Mouse (Mus musculus) Patski (cell line): ENCODE results near the gene Gm9922. TPM values are rescaled to one million over a fixed set of nuclear protein-coding genes. Genes with fewer than 3 reads are reported as not detected.

Experiments used
- ATAC-seq: fragments of 100-300 bp; one replicate; pipeline ENCODE4 v1.8.0; 2021
- CTCF ChIA-PET: fragments of 350-600 bp; sonication (Branson Sonifier 250); formaldehyde crosslinking; loops from one replicate; lab custom pipeline; 2022; ENCODE audit warnings: inconsistent platforms; lab: Charles Lee
- POLR2A ChIA-PET: fragments of 350-600 bp; sonication (Branson Sonifier 250); formaldehyde crosslinking; loops from one replicate; lab custom pipeline; 2022; ENCODE audit warnings: antibody characterized with exemption, inconsistent platforms; lab: Charles Lee
- DNase-seq: peaks from one replicate; pipeline ENCODE4 v3.0.0-alpha.2; 2011; ENCODE audit warnings: low read depth, low spot score
- H3K27me3 ChIP-seq: fragments of 371-371 bp; one replicate; pipeline ENCODE4 v1.5.1; 2021
- CTCF ChIP-seq: fragments of 100-300 bp; IDR thresholded peaks from one replicate; pipeline ENCODE4 v1.5.1; 2021
- in situ Hi-C: fragments of 300-500 bp; cut with MboI; formaldehyde crosslinking; loops from 3 replicates; pipeline ENCODE4 v1.11.1; 2018; ENCODE audit warnings: low pct_unique_long_range_greater_than_20kb, mixed read lengths
- polyA plus RNA-seq: library from polyadenylated mRNA; unstranded; gene quantifications from one replicate; pipeline ENCODE4 v1.2.3, GENCODE M21; 2021

The Gm9922 gene
- polyA plus RNA-seq, 1 experiment from 2014 or later = 3.2 TPM

DNA sequence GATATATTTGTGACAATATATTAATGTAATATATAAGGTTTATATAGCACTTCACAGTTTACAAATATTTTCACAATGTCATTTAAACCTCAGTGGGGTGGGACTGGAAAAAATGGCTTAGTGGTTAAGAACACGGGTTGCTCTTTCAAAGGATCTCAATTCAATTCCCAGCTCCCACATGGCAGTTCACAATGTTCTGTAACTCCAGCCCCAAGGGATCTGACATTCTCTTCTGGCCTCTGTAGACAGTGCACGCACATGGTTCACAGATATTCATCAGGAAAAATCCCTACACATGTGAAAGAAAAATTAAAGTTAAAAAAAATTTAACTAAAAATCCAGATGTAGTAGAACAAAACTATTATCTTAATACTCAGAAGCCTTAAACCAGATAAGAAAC, 41.2 kb downstream of the Gm9922 start:
- in situ Hi-C loops = no loop called here
- no peak for DNase-seq
- no peak for ATAC-seq
- H3K27me3 ChIP-seq = no peaks in the 10 kb centered on the region
- TF ChIP-seq CTCF = no peak
- ChIA-PET CTCF (interaction anchor here (1.5 kb wide), 1 partner anchor 9 kb away, joined by 3 read pairs; no protein-coding TSS in a partner anchor), POLR2A (no interaction called here)

DNA sequence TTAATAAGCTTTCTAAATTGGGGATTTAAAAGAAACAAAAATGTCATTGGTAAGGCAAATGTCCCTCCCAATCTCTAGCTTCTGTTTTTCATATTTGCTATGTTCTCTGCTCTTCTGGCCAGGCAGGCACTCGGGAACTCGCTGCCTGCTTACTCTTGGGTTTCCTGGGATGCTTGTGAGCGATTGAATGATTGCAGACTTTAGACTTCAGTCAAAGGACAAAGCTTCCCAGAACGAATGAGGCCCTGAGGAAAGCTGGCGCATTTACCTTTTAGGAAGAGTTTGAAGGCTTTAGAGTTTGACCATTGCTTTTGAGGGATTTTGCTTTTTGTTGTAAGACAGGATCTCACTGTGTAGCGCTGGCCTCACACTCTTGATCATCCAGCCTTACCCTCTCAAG, 41.9 kb downstream of the Gm9922 start:
- ChIA-PET POLR2A (no interaction called here), CTCF (interaction anchor here (0.8 to 1.5 kb wide), 3 partner anchors 9 to 16 kb away, joined by 3 to 4 read pairs (median 3); no protein-coding TSS in a partner anchor)
- H3K27me3 ChIP-seq = no peaks in the 10 kb centered on the region
- no peak for ATAC-seq
- no peak for TF ChIP-seq CTCF
- DNase-seq = no peak
- in situ Hi-C loops = no loop called here

Other genes with a start within 250 kb of the Gm9922 start
- gene Tbc1d4, start 120.6 kb downstream of the Gm9922 start, polyA plus RNA-seq = 11.8 TPM
- gene Commd6, start 89.1 kb downstream of the Gm9922 start, polyA plus RNA-seq = 60.6 TPM
- gene Uchl3, start 75.8 kb downstream of the Gm9922 start, polyA plus RNA-seq = 53.0 TPM
- 60.7 TPM for gene Lmo7, start 143 bp upstream of the Gm9922 start, polyA plus RNA-seq